Mouse (Mus musculus) heart, embryonic 15.5 days (tissue): ENCODE data around the gene Lmtk3. TPM values are rescaled to one million over a fixed set of nuclear protein-coding genes. Genes with fewer than 3 reads are reported as not detected.

Source experiments
- ATAC-seq: fragments of 200-750 bp; cut with Nextera tagmentation; replicated peaks from 2 replicates; pipeline ENCODE4 v1.8.0; 2017; ENCODE audit warnings: low read depth, moderate TSS enrichment; ENCODE audit not compliant: insufficient number of reproducible peaks, insufficient read depth, low FRiP score
- H3K27ac ChIP-seq: fragments of 300-500 bp; sonication (generic); 2 replicates; pipeline ENCODE4 v1.5.1; 2015; ENCODE audit warnings: mild to moderate bottlenecking, inconsistent platforms
- H3K27me3 ChIP-seq: fragments of 300-500 bp; sonication (generic); 2 replicates; pipeline ENCODE4 v1.6.1; 2015; ENCODE audit warnings: inconsistent platforms
- H3K36me3 ChIP-seq: fragments of 300-500 bp; sonication (generic); 2 replicates; pipeline ENCODE4 v1.6.1; 2015; ENCODE audit warnings: mild to moderate bottlenecking, inconsistent platforms
- H3K4me1 ChIP-seq: fragments of 300-500 bp; sonication (generic); replicated peaks from 2 replicates; pipeline ENCODE4 v1.6.1; 2015; ENCODE audit warnings: inconsistent platforms
- H3K4me2 ChIP-seq: fragments of 300-500 bp; sonication (generic); 2 replicates; pipeline ENCODE4 v1.6.1; 2015; ENCODE audit warnings: inconsistent platforms, mild to moderate bottlenecking, moderate library complexity
- H3K4me3 ChIP-seq: fragments of 300-500 bp; sonication (generic); 2 replicates; pipeline ENCODE4 v1.5.1; 2015; ENCODE audit warnings: mild to moderate bottlenecking, inconsistent platforms
- H3K9ac ChIP-seq: fragments of 300-500 bp; sonication (generic); 2 replicates; pipeline ENCODE4 v1.6.1; 2015; ENCODE audit warnings: mild to moderate bottlenecking, inconsistent platforms
- H3K9me3 ChIP-seq: fragments of 300-500 bp; sonication (generic); replicated peaks from 2 replicates; pipeline ENCODE4 v1.6.1; 2016; ENCODE audit warnings: inconsistent platforms
- WGBS: fragments of 180-500 bp; shearing (Covaris S2); methylation state at CpG from one replicate; pipeline ENCODE4 v1.1.7; 2015; ENCODE audit warnings: mixed read lengths; 5-methylcytosine and 5-hydroxymethylcytosine counted together
- polyA plus RNA-seq: library from polyadenylated mRNA; unstranded; fragments of >200 nt; fragmentation: Nextera tagmentation; extraction: Ambion mirVana; gene quantifications from 2 replicates; pipeline ENCODE4 v1.2.1, GENCODE M21; 2015

Lmtk3 gene
- polyA plus RNA-seq, 1 experiment from 2014 or later: not detected

DNA sequence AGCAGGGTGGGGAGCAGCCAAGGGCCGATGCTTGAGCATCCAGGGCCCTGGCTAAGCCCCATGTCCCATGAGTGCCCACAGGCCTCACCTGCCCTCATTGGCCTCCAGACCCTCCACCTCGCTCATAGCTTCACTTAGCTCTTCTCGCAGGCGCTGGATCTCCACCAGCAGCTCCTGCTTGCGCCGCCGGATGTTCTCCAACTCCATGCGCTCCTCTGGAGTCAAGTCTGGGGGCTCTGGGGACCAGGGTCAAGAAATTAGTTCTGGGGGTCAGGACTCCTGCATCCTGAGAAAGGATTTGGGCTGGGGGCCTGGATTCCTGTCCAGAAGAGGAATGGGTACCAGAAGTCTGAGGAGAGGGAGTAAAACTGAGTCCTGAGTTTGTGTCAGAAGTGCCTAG, 29.4 kb downstream of the Lmtk3 start:
- no peaks in the 10 kb centered on the region for H3K27me3 ChIP-seq
- peaks cover 27% of the 10 kb centered on the region for H3K4me1 ChIP-seq
- peak overlapping the region; percentile 99 for H3K9ac ChIP-seq
- H3K27ac ChIP-seq: no peak overlapping the region
- peak overlapping the region; percentile 79 for H3K4me2 ChIP-seq
- H3K9me3 ChIP-seq: no peaks in the 10 kb centered on the region
- H3K36me3 ChIP-seq: peaks cover 50% of the 10 kb centered on the region
- WGBS: 87% methylated on average over 8 of the region's 8 CpGs
- peak overlapping the region; percentile 94 for H3K4me3 ChIP-seq
- ATAC-seq: no peak

DNA sequence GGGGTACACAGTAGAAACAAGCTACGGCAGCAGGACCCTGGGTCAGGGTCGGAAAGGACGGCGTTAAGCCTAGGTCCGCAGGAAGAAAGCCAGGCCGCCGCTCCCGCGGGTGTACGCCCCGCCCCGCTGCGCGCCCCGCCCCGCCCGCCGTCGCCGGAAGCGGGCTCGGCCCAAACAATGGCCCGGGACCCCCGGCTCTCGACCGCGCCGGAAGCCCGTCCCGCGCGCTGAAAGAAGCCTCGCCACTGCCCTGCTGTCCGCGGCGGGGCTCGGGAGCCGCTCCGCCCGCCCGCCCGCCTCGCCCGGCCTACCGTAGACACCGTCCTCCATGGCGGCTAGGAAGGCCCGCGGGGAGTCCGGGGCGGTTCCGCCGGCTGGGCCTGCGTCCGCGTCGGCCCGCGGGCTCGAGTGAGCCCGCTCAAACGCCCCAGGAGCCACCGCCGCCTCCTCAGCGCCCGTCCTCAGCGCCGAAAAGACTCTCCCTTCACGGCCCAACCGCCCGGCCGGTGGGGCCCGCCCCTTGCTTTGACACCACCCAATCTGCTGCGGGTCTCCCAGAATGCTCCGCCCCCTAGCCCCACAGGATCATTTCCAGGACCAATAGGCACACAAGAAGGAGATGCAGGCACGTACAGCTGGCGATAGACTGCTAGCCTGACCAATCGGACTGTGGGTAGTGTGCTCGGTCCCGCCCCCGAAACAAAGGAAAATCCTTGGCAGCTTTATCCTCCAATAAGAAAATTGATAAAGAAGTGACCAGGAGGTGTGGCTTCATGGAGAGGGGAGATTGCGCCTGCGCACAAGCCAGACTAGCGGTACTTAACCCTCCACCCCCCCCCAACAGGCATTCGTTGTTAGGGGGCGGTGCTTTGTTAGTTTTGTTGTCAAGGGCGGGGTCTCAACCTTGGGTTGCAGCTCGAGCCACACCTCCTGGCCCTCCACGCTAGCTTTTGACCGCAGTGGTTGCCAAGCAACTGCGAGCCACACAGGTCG, 30.5 kb downstream of the Lmtk3 start, which contains the start of gene Cyth2:
Gene Cyth2, minus strand, starts transcription at position 795 of the 993 bp plus-strand sequence.
- WGBS: under 1% methylated on average over 67 of the region's 92 CpGs
- ATAC-seq: peak; percentile 99
- peaks cover 27% of the 10 kb centered on the region for H3K4me1 ChIP-seq

DNA sequence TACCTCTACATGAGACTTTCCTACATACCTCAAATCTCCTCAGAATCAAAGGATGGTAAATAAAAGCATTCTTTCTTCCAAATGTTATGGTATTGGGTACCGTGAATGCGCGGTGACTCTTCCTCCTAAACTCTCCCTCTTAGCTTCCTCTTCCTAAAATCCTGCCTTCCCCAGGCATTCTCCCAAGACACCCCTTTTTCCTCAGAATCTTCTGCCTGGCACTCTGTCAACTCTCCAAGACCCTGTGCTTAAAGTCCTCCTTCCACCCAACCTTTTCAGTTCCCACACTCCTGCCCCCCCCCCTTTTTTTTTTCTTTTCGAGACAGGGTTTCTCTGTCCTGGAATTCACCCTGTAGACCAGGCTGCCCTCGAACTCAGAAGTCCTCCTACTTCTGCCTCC, 31.3 kb downstream of the Lmtk3 start:
- no peak overlapping the region for H3K27ac ChIP-seq
- 6% methylated on average over 5 of the region's 5 CpGs for WGBS

More for the DNA sequence above, 30.5 kb downstream of the Lmtk3 start, which contains the start of gene Cyth2:
- Histone ChIP-seq H3K4me3 (peak within 1 kb of the TSS; percentile 94), H3K27me3 (peaks cover 11% of the 10 kb centered on the region), H3K4me2 (peak within 1 kb of the TSS; percentile 79), H3K27ac (peak within 1 kb of the TSS; percentile 100), H3K9ac (peak within 1 kb of the TSS; percentile 99), H3K36me3 (peaks cover 38% of the 10 kb centered on the region), H3K9me3 (no peaks in the 10 kb centered on the region)

DNA sequence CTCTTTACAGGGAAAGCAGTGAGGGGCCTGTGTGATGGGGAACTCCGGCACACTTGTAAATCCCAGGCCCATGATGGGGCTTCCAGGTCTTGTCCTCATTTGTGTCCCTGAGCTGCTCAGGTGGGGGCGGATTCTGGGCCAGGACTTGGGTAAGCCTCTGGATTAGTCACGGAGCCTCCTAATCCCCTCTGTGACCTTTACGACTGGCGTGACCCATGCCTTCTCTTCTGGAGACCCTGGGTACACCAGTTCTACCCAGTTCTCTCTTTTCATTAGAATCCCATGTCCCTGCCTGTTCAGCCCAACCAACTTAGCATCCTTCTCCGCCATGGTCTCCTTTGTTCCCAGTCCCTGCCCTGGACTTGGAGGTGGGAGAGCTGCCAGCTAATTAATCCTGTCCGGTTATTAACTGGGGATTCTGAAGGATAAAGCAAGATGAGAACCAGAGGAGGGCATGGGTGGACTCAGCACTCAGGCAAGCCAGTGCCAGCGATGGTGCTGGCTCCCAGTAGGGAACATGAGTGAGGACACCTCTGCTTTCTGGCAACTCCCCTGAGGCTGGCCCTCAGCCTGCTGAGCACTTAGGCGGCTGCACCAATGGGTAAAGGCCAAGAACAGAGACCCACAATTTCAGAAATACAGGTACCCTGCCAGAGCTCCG, 31.9 kb downstream of the Lmtk3 start:
- ATAC-seq: no peak
- Histone ChIP-seq H3K4me2 (no peak overlapping the region), H3K9ac (no peak overlapping the region), H3K4me1 (peaks cover 25% of the 10 kb centered on the region), H3K36me3 (peaks cover 25% of the 10 kb centered on the region), H3K27me3 (peaks cover 17% of the 10 kb centered on the region), H3K9me3 (no peaks in the 10 kb centered on the region), H3K4me3 (no peak overlapping the region), H3K27ac (no peak overlapping the region)
- 57% methylated on average over 10 of the region's 10 CpGs for WGBS

More for the DNA sequence above, 31.3 kb downstream of the Lmtk3 start:
- H3K36me3 ChIP-seq: peaks cover 31% of the 10 kb centered on the region
- H3K9ac ChIP-seq: no peak overlapping the region
- ATAC-seq: no peak
- no peaks in the 10 kb centered on the region for H3K9me3 ChIP-seq
- H3K4me2 ChIP-seq: peak overlapping the region; percentile 53
- H3K4me3 ChIP-seq: peak overlapping the region; percentile 94
- H3K27me3 ChIP-seq: peaks cover 14% of the 10 kb centered on the region
- peaks cover 26% of the 10 kb centered on the region for H3K4me1 ChIP-seq

DNA sequence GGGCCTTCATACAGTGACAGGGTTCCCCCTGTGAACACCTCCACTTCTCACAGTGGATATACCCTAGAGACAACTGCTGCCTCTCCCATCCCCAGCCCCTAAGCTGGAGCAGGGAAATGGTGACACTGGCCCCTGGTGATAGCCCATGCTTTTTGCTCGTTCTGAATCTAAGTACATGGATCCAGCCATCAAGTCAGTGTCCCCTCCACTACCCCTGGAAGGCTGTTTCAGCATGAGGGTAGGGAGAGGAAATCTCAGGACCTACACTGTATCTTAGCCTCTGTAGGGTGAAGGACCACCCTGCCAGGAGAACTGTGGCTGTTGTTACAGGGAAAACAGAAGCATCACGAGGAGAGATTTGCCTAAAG, 32.4 kb downstream of the Lmtk3 start:
- Histone ChIP-seq H3K36me3 (peaks cover 20% of the 10 kb centered on the region), H3K27me3 (peaks cover 17% of the 10 kb centered on the region), H3K9ac (no peak overlapping the region), H3K4me3 (no peak overlapping the region), H3K4me1 (peaks cover 25% of the 10 kb centered on the region), H3K27ac (no peak overlapping the region), H3K4me2 (no peak overlapping the region), H3K9me3 (no peaks in the 10 kb centered on the region)
- 63% methylated on average over 2 of the region's 2 CpGs for WGBS
- no peak for ATAC-seq

DNA sequence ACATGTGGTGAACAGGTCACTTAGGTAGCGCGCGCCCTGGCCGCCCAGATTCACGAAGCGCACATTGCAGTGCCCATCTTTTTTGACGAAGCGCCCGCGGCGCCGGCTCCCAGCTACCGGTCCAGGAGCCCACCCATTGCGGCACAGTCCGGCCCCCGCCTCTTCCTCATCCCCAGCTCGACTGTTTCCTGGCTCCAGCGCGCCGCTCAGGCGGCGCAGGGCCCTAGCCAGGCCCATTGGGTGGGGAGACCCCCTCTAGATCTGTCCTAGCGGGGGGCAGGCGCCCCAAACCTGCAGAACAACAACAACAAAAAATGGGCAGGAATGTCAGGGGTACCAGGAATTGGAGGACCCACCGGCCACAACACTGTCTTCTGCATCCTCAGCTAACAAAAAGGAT, 36.3 kb downstream of the Lmtk3 start:
- no peak for ATAC-seq
- Histone ChIP-seq H3K4me2 (peak overlapping the region; percentile 55), H3K9me3 (no peaks in the 10 kb centered on the region), H3K36me3 (peaks cover 9% of the 10 kb centered on the region; the same call in 1 of the 2 replicates), H3K4me3 (peak overlapping the region; percentile 24), H3K27me3 (peaks cover 17% of the 10 kb centered on the region), H3K27ac (no peak overlapping the region), H3K4me1 (peaks cover 9% of the 10 kb centered on the region), H3K9ac (no peak overlapping the region)
- WGBS: 7% methylated on average over 25 of the region's 25 CpGs

DNA sequence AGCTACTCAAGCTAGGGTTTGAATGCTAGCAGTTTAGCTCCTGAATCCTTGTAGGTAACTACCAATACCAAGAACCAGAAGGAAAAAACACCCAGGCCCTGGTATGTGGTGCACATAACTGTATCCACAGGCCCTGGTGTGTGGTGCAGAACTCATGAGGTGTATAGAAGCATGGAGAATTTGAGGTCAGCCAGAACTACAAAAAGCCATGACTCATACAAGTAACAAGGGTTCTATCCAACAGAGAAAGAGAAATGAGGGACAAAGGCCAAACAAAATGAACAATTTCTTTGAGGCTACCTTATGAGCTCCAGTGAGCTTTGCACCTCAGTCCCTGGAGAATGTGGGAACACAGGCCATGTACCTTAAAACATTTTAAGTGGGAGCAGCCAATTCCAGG, 37.4 kb downstream of the Lmtk3 start:
- peaks cover 20% of the 10 kb centered on the region for H3K36me3 ChIP-seq
- no peak overlapping the region for H3K27ac ChIP-seq
- H3K9me3 ChIP-seq: no peaks in the 10 kb centered on the region
- H3K4me3 ChIP-seq: no peak overlapping the region
- peaks cover 17% of the 10 kb centered on the region for H3K27me3 ChIP-seq
- H3K9ac ChIP-seq: no peak overlapping the region
- ATAC-seq: no peak
- 0 out of 2 replicates have a peak, but pooled peaks cover 5% of the 10 kb centered on the region for H3K4me1 ChIP-seq
- no peak overlapping the region for H3K4me2 ChIP-seq

DNA sequence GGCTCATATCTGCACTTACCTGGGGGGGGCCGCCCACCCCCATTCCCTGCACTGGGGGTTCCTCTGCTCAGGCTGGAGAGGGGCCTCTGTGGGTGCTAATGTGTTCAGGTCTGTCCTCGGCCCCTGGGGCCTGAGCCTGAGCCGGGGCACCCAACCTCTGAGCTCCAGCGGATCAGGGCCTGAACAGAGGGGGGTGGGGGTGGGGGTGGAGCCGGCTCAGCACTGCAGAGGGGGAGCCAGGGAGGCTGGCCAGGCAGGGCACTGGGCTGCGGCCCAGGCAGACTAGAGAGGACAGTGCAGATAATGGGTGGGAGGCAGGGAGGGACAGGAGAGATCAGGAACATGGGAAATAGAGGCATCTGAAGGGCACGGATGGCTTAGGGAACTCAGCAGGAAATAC, 41.1 kb downstream of the Lmtk3 start, which contains the start of gene Kcnj14:
Gene Kcnj14, minus strand, starts transcription at position 185 of the 400 bp plus-strand sequence.
- Histone ChIP-seq H3K36me3 (peaks cover 55% of the 10 kb centered on the region), H3K27me3 (peaks cover 5% of the 10 kb centered on the region), H3K4me1 (peaks cover 5% of the 10 kb centered on the region), H3K9ac (no peak within 1 kb of the TSS), H3K9me3 (no peaks in the 10 kb centered on the region), H3K4me2 (no peak within 1 kb of the TSS), H3K4me3 (no peak within 1 kb of the TSS), H3K27ac (no peak within 1 kb of the TSS)
- no peak; the same call in 1 of the 2 replicates for ATAC-seq
- 64% methylated on average over 7 of the region's 7 CpGs for WGBS

DNA sequence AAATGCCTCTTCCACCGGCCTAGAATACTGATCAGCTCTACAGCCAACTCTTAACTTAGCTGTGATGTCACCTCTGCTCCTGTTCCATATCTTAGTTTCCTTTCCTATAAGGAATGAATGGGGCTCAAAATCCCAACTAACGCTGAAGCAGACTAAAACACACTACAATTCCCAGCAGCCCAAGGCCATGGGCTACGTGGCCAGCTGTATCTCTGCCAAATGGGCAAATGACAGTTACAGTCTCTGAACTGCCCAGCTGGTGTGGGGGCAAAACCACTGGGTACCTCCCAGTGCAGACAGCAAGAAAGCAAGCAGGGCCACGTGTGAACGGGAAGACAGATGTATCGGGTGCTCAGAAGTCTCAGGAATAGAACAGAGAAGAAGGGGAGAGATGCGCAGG, 43.1 kb downstream of the Lmtk3 start:
- H3K27me3 ChIP-seq: peaks cover 4% of the 10 kb centered on the region
- H3K4me1 ChIP-seq: peaks cover 9% of the 10 kb centered on the region
- no peaks in the 10 kb centered on the region for H3K9me3 ChIP-seq
- no peak overlapping the region for H3K9ac ChIP-seq
- ATAC-seq: no peak
- peaks cover 55% of the 10 kb centered on the region for H3K36me3 ChIP-seq
- H3K27ac ChIP-seq: no peak overlapping the region
- no peak overlapping the region for H3K4me3 ChIP-seq
- 90% methylated on average over 7 of the region's 7 CpGs for WGBS
- no peak overlapping the region for H3K4me2 ChIP-seq

DNA sequence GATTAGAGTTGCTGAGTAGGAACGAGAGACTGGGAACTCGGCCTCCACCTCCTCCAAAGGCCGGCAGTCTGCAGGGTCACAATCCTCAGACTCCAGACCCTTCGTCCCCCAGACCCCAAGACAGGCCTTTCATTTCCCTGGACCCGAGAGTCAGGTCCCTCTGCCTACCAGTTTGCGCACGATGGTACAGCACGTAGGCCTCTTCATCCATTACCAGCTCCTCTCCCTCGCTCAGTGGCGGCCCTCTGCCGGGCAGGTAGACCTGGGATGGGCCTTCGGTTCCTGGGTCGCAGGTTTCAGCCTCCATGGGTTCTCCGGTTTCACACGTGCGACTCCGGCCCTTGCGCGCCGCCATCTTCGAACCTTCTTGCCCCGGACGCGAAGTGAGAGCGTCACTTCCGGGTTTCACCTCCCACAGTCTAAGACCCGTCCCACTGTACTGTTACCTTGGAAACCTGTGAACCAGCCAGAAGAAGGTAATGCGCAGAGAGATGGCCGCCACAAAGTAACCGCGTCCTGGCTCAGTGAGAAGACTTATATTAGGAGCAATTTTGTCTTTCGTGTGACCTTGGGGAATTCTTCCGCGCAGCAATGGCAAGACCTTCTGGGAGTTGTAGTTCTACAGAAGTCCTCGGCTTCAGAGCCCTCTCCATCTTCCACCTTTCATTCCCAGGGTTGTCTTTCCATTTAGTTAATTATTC, 47.0 kb downstream of the Lmtk3 start, which contains the start of gene Grwd1:
Gene Grwd1, minus strand, starts transcription at position 518 of the 701 bp plus-strand sequence.
- Histone ChIP-seq H3K4me1 (peaks cover 27% of the 10 kb centered on the region), H3K4me2 (peak within 1 kb of the TSS; percentile 80), H3K27ac (peak within 1 kb of the TSS; percentile 66), H3K36me3 (peaks cover 38% of the 10 kb centered on the region), H3K9ac (peak within 1 kb of the TSS; percentile 78), H3K9me3 (no peaks in the 10 kb centered on the region), H3K4me3 (peak within 1 kb of the TSS; percentile 81), H3K27me3 (peaks cover 44% of the 10 kb centered on the region)
- WGBS: under 1% methylated on average over 35 of the region's 35 CpGs
- peak; percentile 71 for ATAC-seq

DNA sequence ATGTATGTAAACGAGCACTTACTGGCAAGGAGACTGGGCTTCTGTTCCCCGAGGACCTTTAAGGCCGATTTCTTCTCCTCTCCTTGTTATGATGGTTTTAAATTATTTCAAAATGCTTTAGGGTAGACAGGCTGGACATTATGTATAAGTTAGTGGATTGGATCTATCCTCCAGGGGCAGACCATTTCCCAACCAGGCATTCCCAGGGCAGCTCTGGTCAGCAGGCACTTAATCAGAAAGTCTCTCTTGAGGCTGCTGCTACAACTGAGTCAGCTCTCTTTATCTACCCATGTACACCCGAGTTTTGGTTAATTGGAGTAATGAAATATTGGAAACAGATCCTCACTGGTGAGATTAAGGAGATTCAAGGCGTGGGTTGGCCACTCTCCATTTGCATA, 47.6 kb downstream of the Lmtk3 start:
- no peak for ATAC-seq
- 24% methylated on average over 5 of the region's 5 CpGs for WGBS
- Histone ChIP-seq H3K9me3 (no peaks in the 10 kb centered on the region), H3K36me3 (peaks cover 33% of the 10 kb centered on the region), H3K9ac (peak overlapping the region; percentile 78; the same call in 1 of the 2 replicates), H3K4me3 (peak overlapping the region; percentile 81), H3K4me1 (peaks cover 27% of the 10 kb centered on the region), H3K4me2 (peak overlapping the region; percentile 80), H3K27me3 (peaks cover 47% of the 10 kb centered on the region), H3K27ac (no peak overlapping the region)
